Mouse (Mus musculus) heart, embryonic 10.5 days (tissue): Measurements from ENCODE around the gene Metap1. TPM values are rescaled to one million over a fixed set of nuclear protein-coding genes. Genes with fewer than 3 reads are reported as not detected.

Source experiments
- DNase-seq: peaks from one replicate; pipeline ENCODE4 v3.0.0-alpha.2; 2017; ENCODE audit warnings: low spot score
- H3K27ac ChIP-seq: fragments of 300-500 bp; sonication (generic); 2 replicates; pipeline ENCODE4 v1.5.1; 2016; ENCODE audit warnings: mild to moderate bottlenecking
- H3K27me3 ChIP-seq: fragments of 300-500 bp; sonication (generic); 2 replicates; pipeline ENCODE4 v1.6.1; 2016; ENCODE audit warnings: mild to moderate bottlenecking; ENCODE audit not compliant: poor library complexity, insufficient read depth, severe bottlenecking
- H3K36me3 ChIP-seq: fragments of 300-500 bp; sonication (generic); 2 replicates; pipeline ENCODE4 v1.6.1; 2016; ENCODE audit warnings: mild to moderate bottlenecking, moderate library complexity
- H3K4me1 ChIP-seq: fragments of 300-500 bp; sonication (generic); 2 replicates; pipeline ENCODE4 v1.6.1; 2016; ENCODE audit warnings: mild to moderate bottlenecking
- H3K4me3 ChIP-seq: fragments of 300-500 bp; sonication (generic); 2 replicates; pipeline ENCODE4 v1.5.1; 2016; ENCODE audit warnings: mild to moderate bottlenecking, moderate library complexity
- H3K9me3 ChIP-seq: fragments of 300-500 bp; sonication (generic); 2 replicates; pipeline ENCODE4 v1.6.1; 2016; ENCODE audit warnings: mild to moderate bottlenecking, moderate library complexity
- WGBS: fragments of 180-500 bp; shearing (Covaris S2); methylation state at CpG from one replicate; pipeline ENCODE4 v1.1.7; 2016; 5-methylcytosine and 5-hydroxymethylcytosine counted together
- polyA plus RNA-seq: library from polyadenylated mRNA; unstranded; fragments of >200 nt; fragmentation: Nextera tagmentation; extraction: Ambion mirVana; gene quantifications from 2 replicates; pipeline ENCODE4 v1.2.1, GENCODE M21; 2016

Gene Metap1
- polyA plus RNA-seq, 1 experiment from 2014 or later, result 47.1 TPM

DNA sequence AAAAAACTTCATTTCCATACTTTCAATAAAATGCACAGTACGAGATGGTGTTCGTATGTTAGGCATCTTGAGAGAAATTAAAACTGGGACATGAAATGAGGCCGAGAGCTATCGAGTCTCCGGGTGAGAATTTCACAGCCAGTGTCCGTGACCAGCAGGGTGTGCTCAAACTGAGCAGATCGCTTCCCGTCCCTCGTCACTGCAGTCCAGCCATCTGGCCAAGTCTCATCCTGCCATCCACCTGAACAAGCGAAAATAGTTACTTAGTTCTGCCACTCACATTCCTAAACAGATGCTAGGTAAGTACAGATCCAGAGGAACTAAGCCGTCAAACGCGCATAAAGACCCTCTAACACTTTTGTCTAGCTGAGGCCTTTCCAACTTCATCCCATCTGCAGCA is 29.1 kb downstream of the Metap1 start:
- WGBS, result 89% methylated on average over 13 of the region's 13 CpGs
- Histone ChIP-seq H3K9me3 (no peaks in the 10 kb centered on the region), H3K27ac (no peak overlapping the region), H3K36me3 (peaks cover 83% of the 10 kb centered on the region), H3K4me3 (no peak overlapping the region), H3K27me3 (no peaks in the 10 kb centered on the region), H3K4me1 (no peaks in the 10 kb centered on the region)
- DNase-seq, result no peak

DNA sequence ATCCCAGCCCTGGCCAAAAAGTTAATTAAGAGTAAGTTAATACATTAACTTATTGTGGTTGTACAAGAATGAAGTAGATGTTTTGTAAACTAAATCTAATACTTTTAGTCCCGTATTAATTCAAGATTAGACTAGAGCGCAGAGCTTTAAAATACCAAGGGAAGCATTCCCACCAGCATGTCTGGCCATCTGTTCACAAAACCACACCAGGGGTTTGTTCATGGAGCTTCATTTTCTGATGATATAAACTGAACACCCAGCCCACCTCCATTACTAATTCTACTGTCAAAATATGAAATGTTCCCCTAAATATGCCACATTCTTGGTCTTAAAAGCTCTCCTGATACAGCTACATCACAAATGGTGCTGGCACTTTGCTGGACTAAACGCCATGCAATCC is 30.9 kb downstream of the Metap1 start:
- 92% methylated on average over 3 of the region's 3 CpGs for WGBS
- Histone ChIP-seq H3K9me3 (no peaks in the 10 kb centered on the region), H3K27ac (no peak overlapping the region), H3K36me3 (peaks cover 84% of the 10 kb centered on the region), H3K4me1 (no peaks in the 10 kb centered on the region), H3K4me3 (no peak overlapping the region), H3K27me3 (no peaks in the 10 kb centered on the region)
- no peak for DNase-seq

DNA sequence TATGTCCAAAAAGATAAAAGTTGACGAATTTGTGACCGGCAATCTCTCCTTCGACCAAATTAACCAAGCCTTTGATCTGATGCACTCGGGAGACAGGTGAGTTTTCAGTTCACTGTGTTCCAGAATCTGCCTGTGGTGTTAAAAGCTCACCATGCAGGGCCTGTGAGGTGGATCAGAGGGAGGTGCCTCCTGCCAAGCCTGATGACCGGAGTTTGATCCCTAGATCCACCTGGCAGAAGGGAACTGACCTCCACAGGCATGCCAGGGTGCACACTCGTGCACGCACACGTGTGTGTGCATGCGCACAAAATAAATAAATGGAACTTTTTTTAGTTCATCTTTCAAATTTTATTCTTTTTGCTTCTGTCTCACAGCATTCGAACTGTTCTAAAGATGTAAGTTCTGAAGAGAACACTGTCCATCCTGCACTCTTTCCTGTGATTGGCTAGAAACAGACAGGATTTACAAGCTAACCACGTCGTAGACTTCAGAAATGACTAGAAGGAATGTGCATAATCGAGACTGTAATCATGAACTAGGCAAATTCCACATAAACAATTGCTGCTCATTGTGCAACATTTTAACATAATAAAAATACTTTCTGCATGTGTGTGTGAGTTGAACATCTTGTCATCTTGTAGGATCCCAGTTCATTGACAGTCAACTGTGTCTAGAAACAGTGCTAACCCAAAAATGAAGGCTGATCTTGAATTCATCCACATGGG is 34.4 kb downstream of the Metap1 start:
- no peak overlapping the region for H3K4me3 ChIP-seq
- 91% methylated on average over 13 of the region's 13 CpGs for WGBS
- H3K27ac ChIP-seq, result no peak overlapping the region
- DNase-seq, result no peak
- no peaks in the 10 kb centered on the region for H3K27me3 ChIP-seq
- H3K36me3 ChIP-seq, result peaks cover 89% of the 10 kb centered on the region
- H3K9me3 ChIP-seq, result no peaks in the 10 kb centered on the region
- H3K4me1 ChIP-seq, result no peaks in the 10 kb centered on the region

DNA sequence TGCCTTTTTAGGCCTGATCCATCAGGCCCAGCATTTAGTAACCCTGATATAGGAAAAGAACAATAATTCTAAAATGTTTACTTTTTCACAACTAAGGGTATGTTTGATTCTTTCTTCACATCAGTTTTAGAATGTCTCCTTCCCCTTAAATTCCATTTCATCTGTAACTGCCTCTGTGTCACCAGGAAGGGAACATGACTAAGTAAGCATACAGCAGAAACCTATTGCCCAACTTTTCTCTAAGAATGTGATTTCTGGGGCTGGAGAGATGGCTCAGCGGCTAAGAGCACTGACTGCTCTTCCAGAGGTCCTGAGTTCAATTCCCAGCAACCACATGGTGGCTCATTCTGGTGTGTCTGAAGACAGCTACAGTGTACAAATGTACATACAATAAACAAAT is 35.1 kb downstream of the Metap1 start:
- H3K36me3 ChIP-seq, result peaks cover 89% of the 10 kb centered on the region
- H3K4me1 ChIP-seq, result no peaks in the 10 kb centered on the region
- H3K27me3 ChIP-seq, result no peaks in the 10 kb centered on the region
- 94% methylated on average over 1 of the region's 1 CpGs for WGBS
- H3K4me3 ChIP-seq, result no peak overlapping the region
- no peak overlapping the region for H3K27ac ChIP-seq
- H3K9me3 ChIP-seq, result no peaks in the 10 kb centered on the region
- DNase-seq, result no peak

DNA sequence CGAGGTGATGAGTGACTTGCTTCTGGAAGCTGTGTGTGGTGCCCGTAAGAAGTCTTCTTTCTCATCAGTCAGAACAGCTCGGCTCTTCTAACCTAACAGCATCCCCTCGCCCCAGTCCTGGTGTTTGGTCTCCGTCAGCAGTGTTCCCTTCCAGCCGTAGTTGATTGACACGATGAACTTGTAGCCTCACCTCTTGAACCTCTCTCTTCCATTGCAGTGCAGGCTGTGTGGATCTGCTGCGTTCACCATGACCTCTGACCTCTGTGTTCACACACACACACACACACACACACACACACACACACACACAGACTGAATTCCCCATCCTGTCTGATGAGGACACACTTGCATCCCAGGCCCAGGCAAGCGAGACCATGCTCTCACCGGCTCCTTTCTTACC is 37.1 kb downstream of the Metap1 start:
- peaks cover 87% of the 10 kb centered on the region for H3K36me3 ChIP-seq
- 80% methylated on average over 10 of the region's 10 CpGs for WGBS

DNA sequence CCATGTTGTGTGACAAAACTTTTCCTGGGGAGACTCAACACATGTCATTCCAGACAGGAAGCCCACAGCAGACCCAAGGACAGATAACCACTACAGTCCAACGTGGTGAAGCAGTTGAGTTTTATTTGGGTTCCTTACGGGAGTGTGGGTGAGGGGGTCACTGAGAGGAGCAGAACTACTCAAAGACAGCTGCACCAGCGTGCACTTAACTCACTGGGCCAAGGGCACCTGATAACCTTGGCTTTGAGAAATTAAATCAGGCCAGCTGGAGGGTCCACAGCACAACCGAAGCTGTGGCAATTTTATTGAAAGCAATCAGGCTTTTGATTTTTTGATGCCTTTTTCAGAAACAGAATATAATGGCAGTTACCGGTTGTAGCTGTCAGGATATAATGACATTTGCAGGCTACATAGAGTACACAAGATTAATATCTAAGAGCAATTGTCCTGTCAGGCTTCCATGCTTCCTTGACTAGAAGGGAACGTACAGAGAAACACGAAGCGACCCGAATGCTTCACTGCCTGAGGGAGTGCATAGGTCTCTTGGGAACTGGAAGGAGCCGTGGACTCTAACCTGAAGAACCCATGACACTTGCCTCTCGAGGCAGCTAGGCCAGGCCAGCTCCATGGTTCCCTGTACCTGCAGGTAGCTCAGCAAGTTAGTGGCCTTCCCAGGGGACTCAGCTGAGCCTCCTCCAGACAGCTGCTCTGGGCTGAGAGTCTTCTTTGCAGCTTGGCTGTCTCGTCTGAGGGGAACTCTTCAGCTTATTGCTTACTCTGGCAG is 41.0 kb downstream of the Metap1 start:
- 70% methylated on average over 12 of the region's 12 CpGs for WGBS
- Histone ChIP-seq H3K27ac (no peak overlapping the region), H3K4me3 (no peak overlapping the region), H3K4me1 (peaks cover 13% of the 10 kb centered on the region; the same call in 1 of the 2 replicates), H3K36me3 (peaks cover 81% of the 10 kb centered on the region), H3K27me3 (no peaks in the 10 kb centered on the region), H3K9me3 (no peaks in the 10 kb centered on the region)
- DNase-seq, result no peak

More for the DNA sequence above, 37.1 kb downstream of the Metap1 start:
- Histone ChIP-seq H3K27me3 (no peaks in the 10 kb centered on the region), H3K27ac (no peak overlapping the region), H3K4me1 (peaks cover 6% of the 10 kb centered on the region; the same call in 1 of the 2 replicates), H3K9me3 (no peaks in the 10 kb centered on the region), H3K4me3 (no peak overlapping the region)
- DNase-seq, result no peak

DNA sequence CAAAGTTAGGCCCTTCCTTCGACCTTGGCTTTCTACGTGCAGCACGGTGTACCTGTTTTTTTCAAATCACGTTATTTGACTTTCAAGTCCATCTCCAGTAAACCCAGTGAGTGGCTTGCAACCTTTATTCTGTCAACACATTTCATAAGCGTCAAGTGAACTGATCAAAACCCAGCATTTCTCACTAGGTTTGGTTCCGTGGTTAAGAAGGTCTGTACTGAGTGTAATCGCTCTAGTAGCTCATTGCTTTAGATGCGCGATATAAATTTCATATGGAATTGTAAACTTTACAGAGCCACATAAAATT is 45.9 kb downstream of the Metap1 start:
- DNase-seq, result no peak
- 4% methylated on average over 9 of the region's 9 CpGs for WGBS
- Histone ChIP-seq H3K36me3 (peaks cover 35% of the 10 kb centered on the region), H3K4me1 (peaks cover 13% of the 10 kb centered on the region; the same call in 1 of the 2 replicates), H3K27me3 (no peaks in the 10 kb centered on the region), H3K4me3 (peak overlapping the region; percentile 90), H3K9me3 (no peaks in the 10 kb centered on the region), H3K27ac (peak overlapping the region; percentile 98)

DNA sequence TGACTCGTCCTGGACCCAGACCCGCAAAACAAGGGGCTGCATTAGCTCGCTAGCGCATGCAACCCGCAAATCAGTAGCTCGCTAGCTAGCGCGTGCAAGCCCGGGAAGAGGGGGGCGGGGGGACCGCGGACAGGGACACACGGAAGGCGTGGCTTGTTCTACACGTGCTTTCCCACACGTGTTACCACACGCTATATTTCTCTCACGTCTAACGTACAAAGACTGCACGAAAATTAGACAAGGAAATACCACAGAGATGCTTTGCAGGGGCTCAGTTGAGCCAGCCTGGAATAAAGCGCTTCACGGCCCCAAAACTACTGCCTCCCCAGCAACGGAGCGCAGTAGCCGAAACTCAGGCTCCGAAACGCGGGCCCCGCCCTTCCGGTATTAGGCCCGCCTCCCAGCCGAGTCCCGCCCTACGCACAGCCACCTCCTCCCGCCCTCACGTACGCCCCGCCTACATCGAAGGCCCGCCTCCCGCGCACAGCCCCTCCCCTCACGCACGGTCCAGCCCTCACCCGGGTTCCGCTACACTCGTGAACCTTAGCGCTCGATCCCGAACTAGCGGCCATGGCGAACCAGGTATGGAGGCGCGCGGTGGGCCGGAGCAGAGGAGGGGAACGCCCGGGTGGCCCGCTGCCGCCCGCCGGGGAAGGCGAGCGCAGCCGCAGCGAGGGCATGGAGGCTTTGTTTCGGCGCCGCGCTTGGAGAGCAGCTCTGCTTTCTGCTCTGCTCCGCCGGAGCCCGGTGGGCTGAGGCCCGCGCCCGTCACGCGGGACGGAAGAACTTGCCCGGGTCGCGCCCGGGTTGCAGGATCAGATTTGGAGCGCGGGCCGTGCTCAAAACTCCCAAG is 46.5 kb downstream of the Metap1 start, which contains the start of gene Adh5:
Gene Adh5 (plus strand): TSS at position 482 of the 853 bp plus-strand sequence.
- peak; percentile 98 for DNase-seq
- under 1% methylated on average over 86 of the region's 86 CpGs for WGBS
- H3K9me3 ChIP-seq, result no peaks in the 10 kb centered on the region
- H3K27ac ChIP-seq, result peak within 1 kb of the TSS; percentile 98
- H3K4me3 ChIP-seq, result peak within 1 kb of the TSS; percentile 90
- peaks cover 10% of the 10 kb centered on the region; the same call in 1 of the 2 replicates for H3K4me1 ChIP-seq
- peaks cover 30% of the 10 kb centered on the region for H3K36me3 ChIP-seq
- no peaks in the 10 kb centered on the region for H3K27me3 ChIP-seq

DNA sequence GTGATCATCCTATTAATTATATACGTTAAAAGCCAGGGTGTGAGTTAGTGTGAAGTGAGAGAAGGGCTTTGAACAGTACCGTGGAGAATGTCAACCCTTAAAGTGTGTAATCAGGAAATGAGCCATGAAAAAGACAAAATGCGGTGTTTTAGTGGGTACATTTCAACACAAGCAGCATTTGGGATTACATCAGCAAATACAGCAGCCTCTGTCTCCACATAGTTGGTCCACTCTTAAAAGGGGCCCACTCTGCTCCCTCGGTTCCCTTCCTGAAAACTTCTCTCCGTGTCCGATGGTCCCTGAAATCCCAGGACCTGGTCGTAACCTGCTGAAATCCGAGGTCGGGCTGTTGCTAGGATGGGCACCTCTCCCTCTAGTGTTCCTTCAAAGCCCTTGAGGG is 47.1 kb downstream of the Metap1 start:
- 10% methylated on average over 9 of the region's 9 CpGs for WGBS
- Histone ChIP-seq H3K4me3 (peak overlapping the region; percentile 90), H3K36me3 (peaks cover 25% of the 10 kb centered on the region), H3K4me1 (peaks cover 7% of the 10 kb centered on the region; the same call in 1 of the 2 replicates), H3K27ac (peak overlapping the region; percentile 98), H3K9me3 (no peaks in the 10 kb centered on the region), H3K27me3 (no peaks in the 10 kb centered on the region)
- DNase-seq, result no peak

DNA sequence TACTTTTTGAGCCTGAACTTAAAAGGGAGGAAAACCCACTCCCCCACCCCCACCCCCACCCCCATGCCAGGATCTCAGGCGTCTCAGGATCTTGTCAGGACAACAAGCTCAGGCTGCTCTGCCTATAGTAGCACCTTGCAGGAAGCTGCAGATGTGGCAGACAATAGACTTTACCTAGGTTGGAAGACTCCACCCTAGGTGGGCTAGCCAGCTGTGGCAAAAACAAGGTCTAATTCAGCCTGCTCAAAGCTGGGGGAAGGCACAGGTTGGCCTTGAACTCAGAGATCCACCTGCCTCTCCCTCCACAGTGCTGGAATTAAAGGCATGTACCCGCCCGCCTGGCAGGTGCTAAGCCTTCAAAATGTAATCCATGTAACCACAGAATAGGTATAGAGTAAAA is 50.6 kb downstream of the Metap1 start:
- DNase-seq, result no peak
- no peaks in the 10 kb centered on the region for H3K9me3 ChIP-seq
- no peaks in the 10 kb centered on the region for H3K36me3 ChIP-seq
- no peaks in the 10 kb centered on the region for H3K27me3 ChIP-seq
- H3K4me1 ChIP-seq, result peaks cover under 1% of the 10 kb centered on the region; the same call in 1 of the 2 replicates
- 73% methylated on average over 3 of the region's 3 CpGs for WGBS
- H3K27ac ChIP-seq, result no peak overlapping the region
- no peak overlapping the region for H3K4me3 ChIP-seq

DNA sequence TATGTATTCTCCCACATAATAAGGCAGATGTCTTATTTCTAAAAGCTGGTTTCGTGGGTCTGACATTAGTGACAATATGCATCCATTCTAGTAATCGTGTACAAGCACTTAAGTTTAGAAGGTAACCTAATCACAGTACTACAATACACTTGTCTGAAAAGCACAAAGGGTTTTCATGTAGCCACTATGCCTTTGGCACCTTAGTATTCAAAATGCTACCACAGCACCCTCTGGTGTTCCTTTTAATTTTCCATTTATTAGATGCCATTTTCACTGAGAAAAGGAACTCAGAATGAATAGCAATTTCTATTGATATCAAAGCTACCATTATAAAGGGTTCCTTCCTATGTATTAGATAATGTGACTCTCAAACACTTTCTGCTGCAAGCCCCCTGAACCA is 57.5 kb downstream of the Metap1 start:
- H3K36me3 ChIP-seq, result no peaks in the 10 kb centered on the region
- no peaks in the 10 kb centered on the region for H3K27me3 ChIP-seq
- no peak for DNase-seq
- no peaks in the 10 kb centered on the region for H3K4me1 ChIP-seq
- no peaks in the 10 kb centered on the region for H3K9me3 ChIP-seq
- WGBS, result 65% methylated on average over 2 of the region's 2 CpGs
- H3K4me3 ChIP-seq, result no peak overlapping the region
- H3K27ac ChIP-seq, result no peak overlapping the region

DNA sequence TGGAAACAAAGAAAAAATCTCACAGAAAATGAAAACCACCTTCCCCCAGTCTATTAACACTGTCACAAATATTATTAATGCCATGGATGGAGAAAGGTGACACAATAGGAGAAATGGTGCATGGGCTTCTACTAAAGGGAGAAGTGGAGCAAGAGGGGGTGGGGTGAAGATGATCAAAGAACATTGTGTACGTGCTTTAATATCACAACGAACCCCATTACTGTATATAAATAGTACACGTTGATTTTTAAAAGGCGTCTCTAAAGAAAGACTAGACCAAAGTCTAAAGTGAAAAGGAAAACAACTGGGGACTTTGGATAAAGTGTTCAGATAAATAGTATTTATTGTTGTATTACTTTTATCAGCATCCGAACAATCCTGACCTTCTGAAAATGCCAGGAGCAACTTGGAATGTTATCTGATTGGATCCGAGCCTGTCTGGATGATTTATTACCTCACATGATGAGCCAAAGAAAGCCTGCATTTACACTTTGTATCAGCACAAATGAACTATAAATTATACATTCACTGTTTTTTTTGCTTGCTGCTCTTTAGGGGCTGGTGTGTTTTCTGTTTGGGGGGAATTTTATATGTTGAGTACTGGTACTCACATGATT is 58.8 kb downstream of the Metap1 start:
- H3K36me3 ChIP-seq, result no peaks in the 10 kb centered on the region
- WGBS, result 78% methylated on average over 6 of the region's 6 CpGs
- no peak for DNase-seq
- H3K4me1 ChIP-seq, result no peaks in the 10 kb centered on the region
- no peaks in the 10 kb centered on the region for H3K27me3 ChIP-seq
- H3K9me3 ChIP-seq, result no peaks in the 10 kb centered on the region
- no peak overlapping the region for H3K4me3 ChIP-seq
- no peak overlapping the region for H3K27ac ChIP-seq
